Mouse (Mus musculus) hindbrain, postnatal 0 days (tissue): ENCODE measurements around the gene Nrn1. TPM values are rescaled to one million over a fixed set of nuclear protein-coding genes. Genes with fewer than 3 reads are reported as not detected.

Source experiments
- ATAC-seq: fragments of 200-750 bp; cut with Nextera tagmentation; 2 replicates; pipeline ENCODE4 v1.8.0; 2017; ENCODE audit warnings: mild to moderate bottlenecking, moderate TSS enrichment, moderate library complexity
- DNase-seq: peaks from one replicate; pipeline ENCODE4 v3.0.0-alpha.2; 2015; ENCODE audit warnings: low spot score
- H3K27ac ChIP-seq: fragments of 300-500 bp; sonication (generic); 2 replicates; pipeline ENCODE4 v1.5.1; 2014; ENCODE audit warnings: mild to moderate bottlenecking
- H3K27me3 ChIP-seq: fragments of 300-500 bp; sonication (generic); 2 replicates; pipeline ENCODE4 v1.6.1; 2014; ENCODE audit warnings: low read length, mixed read lengths; ENCODE audit not compliant: insufficient read depth
- H3K36me3 ChIP-seq: fragments of 300-500 bp; sonication (generic); 2 replicates; pipeline ENCODE4 v1.6.1; 2014; ENCODE audit warnings: low read length, mixed read lengths; ENCODE audit not compliant: insufficient read depth
- H3K4me1 ChIP-seq: fragments of 300-500 bp; sonication (generic); 2 replicates; pipeline ENCODE4 v1.6.1; 2014; ENCODE audit warnings: antibody characterized with exemption, low read length, mixed read lengths; ENCODE audit not compliant: insufficient read depth
- H3K4me2 ChIP-seq: fragments of 300-500 bp; sonication (generic); 2 replicates; pipeline ENCODE4 v1.6.1; 2014; ENCODE audit warnings: low read depth, mild to moderate bottlenecking, low read length, moderate library complexity, mixed read lengths
- H3K4me3 ChIP-seq: fragments of 300-500 bp; sonication (generic); 2 replicates; pipeline ENCODE4 v1.5.1; 2014; ENCODE audit warnings: low read length
- H3K9ac ChIP-seq: fragments of 300-500 bp; sonication (generic); replicated peaks from 2 replicates; pipeline ENCODE4 v1.6.1; 2014; ENCODE audit warnings: mild to moderate bottlenecking, low read length, moderate library complexity, mixed read lengths
- H3K9me3 ChIP-seq: fragments of 300-500 bp; sonication (generic); 2 replicates; pipeline ENCODE4 v1.6.1; 2016; ENCODE audit warnings: low read length, mixed read lengths
- CTCF ChIP-seq: IDR thresholded peaks from 2 replicates; pipeline ENCODE4 v1.5.1; 2016; ENCODE audit warnings: antibody characterized with exemption, control low read depth, low read depth
- WGBS: fragments of 180-500 bp; shearing (Covaris S2); extraction: QIAGEN DNeasy Blood & Tissue Kit; methylation state at CpG from one replicate; pipeline ENCODE4 v1.1.7; 2014; 5-methylcytosine and 5-hydroxymethylcytosine counted together
- polyA plus RNA-seq: library from polyadenylated mRNA; unstranded; fragments of >200 nt; fragmentation: Nextera tagmentation; extraction: Ambion mirVana; gene quantifications from 2 replicates; pipeline ENCODE4 v1.2.1, GENCODE M21; 2015
- total RNA-seq: library from RNA; depleted of rRNA; stranded (reverse); fragments of >200 nt; gene quantifications from 2 replicates; pipeline ENCODE4 v1.2.3, GENCODE M21; 2014

Gene Nrn1
- total and polyA plus RNA-seq, 2 experiments from 2014 or later, result 73.8 to 125 TPM

GRCm38 (mm10) chr13:36725881-36726280, 9.1 kb downstream of the Nrn1 start:
- 0 out of 2 replicates have a peak, but pooled peaks cover 8% of the 10 kb centered on the region for H3K4me1 ChIP-seq
- no peak for ATAC-seq
- WGBS, result 5% methylated on average over 8 of the region's 8 CpGs

GRCm38 (mm10) chr13:36724533-36725470, 10.1 kb downstream of the Nrn1 start:
- Histone ChIP-seq H3K4me2 (peak overlapping the region; percentile 45), H3K4me3 (peak overlapping the region; percentile 14; the same call in 1 of the 2 replicates), H3K36me3 (no peaks in the 10 kb centered on the region), H3K27ac (peak overlapping the region; percentile 72), H3K9ac (no peak overlapping the region), H3K9me3 (no peaks in the 10 kb centered on the region), H3K4me1 (0 out of 2 replicates have a peak, but pooled peaks cover 8% of the 10 kb centered on the region), H3K27me3 (peaks cover 32% of the 10 kb centered on the region)
- DNase-seq, result peak; percentile 87
- no peak for TF ChIP-seq CTCF
- 1% methylated on average over 40 of the region's 40 CpGs for WGBS
- ATAC-seq, result peak; percentile 75

More at GRCm38 (mm10) chr13:36725881-36726280, 9.1 kb downstream of the Nrn1 start:
- Histone ChIP-seq H3K27ac (peak overlapping the region; percentile 78; the same call in 1 of the 2 replicates), H3K9ac (0 out of 2 replicates have a peak overlapping the region, but pooled peaks have one; percentile 13), H3K36me3 (no peaks in the 10 kb centered on the region), H3K4me2 (peak overlapping the region; percentile 59), H3K27me3 (peaks cover 34% of the 10 kb centered on the region), H3K4me3 (no peak overlapping the region), H3K9me3 (no peaks in the 10 kb centered on the region)
- peak; percentile 31 for DNase-seq
- no peak for TF ChIP-seq CTCF

DNA sequence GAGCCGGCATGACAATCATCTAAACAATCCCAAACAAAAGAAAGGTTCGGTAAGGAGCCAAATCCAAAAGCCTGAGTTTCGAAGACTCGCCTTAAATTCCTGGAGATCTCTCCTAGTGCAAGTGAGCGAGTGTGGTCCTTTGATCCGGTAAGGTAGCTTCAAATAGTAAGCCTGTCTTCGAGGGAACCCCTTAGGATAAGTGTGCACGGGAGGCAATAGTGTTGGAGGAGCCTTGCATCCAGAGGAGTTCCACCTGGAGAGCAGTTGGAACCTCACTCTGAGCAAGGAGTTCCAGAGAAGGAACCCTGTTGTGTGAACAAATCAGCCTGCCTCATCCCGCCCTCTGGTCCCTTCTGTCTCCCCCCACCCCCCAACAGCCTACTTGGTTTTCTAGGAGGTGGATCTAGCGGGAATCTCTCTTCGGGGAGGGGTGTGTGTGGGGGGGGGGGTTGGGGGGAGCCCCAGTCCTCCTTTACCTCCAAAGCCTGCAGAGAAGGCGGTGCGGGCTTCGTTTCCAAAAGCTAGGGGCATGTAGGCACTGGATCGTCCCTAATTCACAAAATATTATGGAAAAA, 11.1 kb downstream of the Nrn1 start:
- Histone ChIP-seq H3K4me1 (0 out of 2 replicates have a peak, but pooled peaks cover 8% of the 10 kb centered on the region), H3K27ac (peak overlapping the region; percentile 72), H3K4me3 (no peak overlapping the region), H3K9ac (no peak overlapping the region), H3K27me3 (peaks cover 23% of the 10 kb centered on the region), H3K36me3 (no peaks in the 10 kb centered on the region), H3K9me3 (no peaks in the 10 kb centered on the region), H3K4me2 (peak overlapping the region; percentile 45)
- ATAC-seq (no peak), DNase-seq (peak; percentile 17)
- WGBS, result 5% methylated on average over 15 of the region's 15 CpGs
- no peak for TF ChIP-seq CTCF

- DNase-seq (no peak), ATAC-seq (no peak)
- no peak for TF ChIP-seq CTCF
- no peak overlapping the region for H3K4me3 ChIP-seq
- no peaks in the 10 kb centered on the region for H3K36me3 ChIP-seq
- H3K27me3 ChIP-seq, result peaks cover 15% of the 10 kb centered on the region; the same call in 1 of the 2 replicates
- H3K4me2 ChIP-seq, result no peak overlapping the region
- no peaks in the 10 kb centered on the region for H3K9me3 ChIP-seq
- H3K27ac ChIP-seq, result no peak overlapping the region
- H3K9ac ChIP-seq, result no peak overlapping the region
- H3K4me1 ChIP-seq, result 0 out of 2 replicates have a peak, but pooled peaks cover 8% of the 10 kb centered on the region
Observed at GRCm38 (mm10) chr13:36722309-36722708, 12.6 kb downstream of the Nrn1 start.

GRCm38 (mm10) chr13:36720297-36721017, 14.5 kb downstream of the Nrn1 start:
- WGBS, result 97% methylated on average over 5 of the region's 5 CpGs
- Histone ChIP-seq H3K4me3 (no peak overlapping the region), H3K36me3 (no peaks in the 10 kb centered on the region), H3K4me1 (0 out of 2 replicates have a peak, but pooled peaks cover 8% of the 10 kb centered on the region), H3K27me3 (peaks cover 15% of the 10 kb centered on the region; the same call in 1 of the 2 replicates), H3K27ac (no peak overlapping the region), H3K9me3 (no peaks in the 10 kb centered on the region), H3K4me2 (no peak overlapping the region), H3K9ac (no peak overlapping the region)
- DNase-seq (no peak), ATAC-seq (no peak)
- no peak for TF ChIP-seq CTCF

- no peaks in the 10 kb centered on the region for H3K36me3 ChIP-seq
- WGBS, result 63% methylated on average over 3 of the region's 3 CpGs
- no peak overlapping the region for H3K4me2 ChIP-seq
- H3K27ac ChIP-seq, result no peak overlapping the region
- H3K27me3 ChIP-seq, result peaks cover 5% of the 10 kb centered on the region; the same call in 1 of the 2 replicates
- H3K9ac ChIP-seq, result no peak overlapping the region
- ATAC-seq (no peak), DNase-seq (no peak)
- no peak for TF ChIP-seq CTCF
- H3K4me3 ChIP-seq, result no peak overlapping the region
- H3K9me3 ChIP-seq, result no peaks in the 10 kb centered on the region
- H3K4me1 ChIP-seq, result no peaks in the 10 kb centered on the region
Observed at GRCm38 (mm10) chr13:36717376-36717775, 17.6 kb downstream of the Nrn1 start.
